Mouse (Mus musculus): ENCODE results near the gene Gm7534. TPM values are rescaled to one million over a fixed set of nuclear protein-coding genes. Genes with fewer than 3 reads are reported as not detected.

Gene Gm7534
- total RNA-seq, 2 experiments from 2014 or later = not detected

GRCm38 (mm10) chr4:134238686-134239085 lies 35.9 kb upstream of the Gm7534 start:
- H3K27ac ChIP-seq = no peak overlapping the region
- no peak for DNase-seq (ENCODE audit: low spot score in 2 of 2)
- peak overlapping the region; percentile 29; the same call in 1 of the 2 replicates for H3K4me3 ChIP-seq
- TF ChIP-seq CTCF (conservative IDR thresholded peaks at IDR 0.05) = no peak

GRCm38 (mm10) chr4:134238279-134238651 lies 35.5 kb upstream of the Gm7534 start, which contains the start of gene Cnksr1:
Gene Cnksr1 (minus strand): TSS chr4:134238399.
- TF ChIP-seq CTCF (conservative IDR thresholded peaks at IDR 0.05) = no peak
- H3K27ac ChIP-seq = no peak within 1 kb of the TSS
- peak in 1 of 2 experiments; percentile 46 for DNase-seq (ENCODE audit: low spot score in 2 of 2)
- peak within 1 kb of the TSS; percentile 29; the same call in 1 of the 2 replicates for H3K4me3 ChIP-seq

GRCm38 (mm10) chr4:134237582-134238278 lies 34.9 kb upstream of the Gm7534 start:
- no peak for DNase-seq (ENCODE audit: low spot score in 2 of 2)
- no peak overlapping the region for H3K27ac ChIP-seq
- H3K4me3 ChIP-seq = no peak overlapping the region; the same call in 1 of the 2 replicates
- no peak for TF ChIP-seq CTCF (conservative IDR thresholded peaks at IDR 0.05)

GRCm38 (mm10) chr4:134234876-134235275 lies 32.1 kb upstream of the Gm7534 start:
- DNase-seq (ENCODE audit: low spot score in 2 of 2) = no peak
- no peak for TF ChIP-seq CTCF (conservative IDR thresholded peaks at IDR 0.05)
- Histone ChIP-seq H3K4me3 (no peak overlapping the region), H3K27ac (no peak overlapping the region)

- Histone ChIP-seq H3K4me3 (no peak overlapping the region), H3K27ac (no peak overlapping the region)
- DNase-seq (ENCODE audit: low spot score in 2 of 2) = no peak
- TF ChIP-seq CTCF (conservative IDR thresholded peaks at IDR 0.05) = no peak
These were observed 27.6 kb upstream of the Gm7534 start for GRCm38 (mm10) chr4:134230431-134230830.

GRCm38 (mm10) chr4:134227194-134227593 lies 24.4 kb upstream of the Gm7534 start, which contains the start of gene Catsper4:
Gene Catsper4 (minus strand): TSS chr4:134227383.
- no peak within 1 kb of the TSS for H3K4me3 ChIP-seq
- no peak for DNase-seq (ENCODE audit: low spot score in 2 of 2)
- H3K27ac ChIP-seq = no peak within 1 kb of the TSS
- TF ChIP-seq CTCF (conservative IDR thresholded peaks at IDR 0.05) = peak; percentile 73

- no peak overlapping the region for H3K4me3 ChIP-seq
- TF ChIP-seq CTCF (conservative IDR thresholded peaks at IDR 0.05) = no peak
- no peak overlapping the region for H3K27ac ChIP-seq
- no peak for DNase-seq (ENCODE audit: low spot score in 2 of 2)
These were observed 20.2 kb upstream of the Gm7534 start for GRCm38 (mm10) chr4:134222793-134223600.

GRCm38 (mm10) chr4:134206488-134207053 lies 3.8 kb upstream of the Gm7534 start:
- TF ChIP-seq CTCF (conservative IDR thresholded peaks at IDR 0.05) = no peak
- no peak overlapping the region for H3K4me3 ChIP-seq
- no peak for DNase-seq (ENCODE audit: low spot score in 2 of 2)
- no peak overlapping the region for H3K27ac ChIP-seq

GRCm38 (mm10) chr4:134203340-134203896 lies 614 bp upstream of the Gm7534 start:
- no peak for DNase-seq (ENCODE audit: low spot score in 2 of 2)
- no peak for TF ChIP-seq CTCF (conservative IDR thresholded peaks at IDR 0.05)
- H3K4me3 ChIP-seq = no peak overlapping the region
- H3K27ac ChIP-seq = no peak overlapping the region

- TF ChIP-seq CTCF (conservative IDR thresholded peaks at IDR 0.05) = no peak
- DNase-seq (ENCODE audit: low spot score in 2 of 2) = no peak
These were observed 3.4 kb downstream of the Gm7534 start for GRCm38 (mm10) chr4:134199371-134199770.

GRCm38 (mm10) chr4:134186268-134186667 lies 16.5 kb downstream of the Gm7534 start:
- Histone ChIP-seq H3K27ac (peak overlapping the region; percentile 81), H3K4me3 (peak overlapping the region; percentile 72)
- no peak for DNase-seq (ENCODE audit: low spot score in 2 of 2)
- no peak for TF ChIP-seq CTCF (conservative IDR thresholded peaks at IDR 0.05)

More at GRCm38 (mm10) chr4:134199371-134199770, 3.4 kb downstream of the Gm7534 start:
- Histone ChIP-seq H3K4me3 (no peak overlapping the region), H3K27ac (no peak overlapping the region)

- DNase-seq (ENCODE audit: low spot score in 2 of 2) = no peak
- Histone ChIP-seq H3K4me3 (peak overlapping the region; percentile 72; the same call in 1 of the 2 replicates), H3K27ac (no peak overlapping the region)
- no peak for TF ChIP-seq CTCF (conservative IDR thresholded peaks at IDR 0.05)
These were observed 17.2 kb downstream of the Gm7534 start for GRCm38 (mm10) chr4:134185569-134185968.

GRCm38 (mm10) chr4:134183711-134184110 lies 19.1 kb downstream of the Gm7534 start:
- no peak for DNase-seq (ENCODE audit: low spot score in 2 of 2)
- no peak overlapping the region for H3K4me3 ChIP-seq
- no peak overlapping the region for H3K27ac ChIP-seq
- no peak for TF ChIP-seq CTCF (conservative IDR thresholded peaks at IDR 0.05)
